Mouse (Mus musculus): Measurements from ENCODE around the gene Adgrl1.

DNA sequence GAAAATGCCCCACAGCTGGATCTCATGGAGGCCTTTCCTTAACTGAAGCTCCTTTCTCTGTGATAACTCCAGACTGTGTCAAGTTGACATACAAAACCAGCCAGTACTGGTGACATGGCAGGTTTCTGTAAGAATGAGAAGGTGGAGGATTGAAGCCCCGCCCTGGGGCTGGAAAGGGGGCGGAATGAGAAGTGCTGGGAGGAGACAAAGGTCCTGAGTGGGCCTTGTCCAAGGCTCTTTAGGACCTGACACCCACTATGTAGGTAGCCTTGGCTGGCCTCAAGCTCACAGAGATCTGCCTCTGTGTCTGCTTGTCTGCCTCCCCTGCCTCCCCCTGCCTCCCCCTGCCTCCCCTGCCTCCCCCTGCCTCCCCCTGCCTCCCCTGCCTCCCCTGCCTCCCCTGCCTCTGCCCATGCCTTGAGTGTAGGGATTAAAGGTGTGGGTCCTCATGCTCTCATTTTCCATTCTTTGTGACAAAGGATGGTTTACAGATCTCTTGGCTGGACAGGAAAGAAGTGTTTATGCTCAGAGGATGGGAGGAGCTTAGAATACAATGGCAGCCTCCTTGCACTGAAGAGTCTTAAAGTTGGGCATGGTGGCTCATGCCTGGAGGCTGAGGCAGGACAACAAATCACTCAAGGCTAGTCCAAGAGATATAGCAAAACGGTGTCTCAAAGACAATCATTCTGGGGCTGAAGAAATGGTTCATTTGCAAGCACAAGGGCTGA lies 46.4 kb upstream of the Adgrl1 start:
- no peak for TF ChIP-seq POLR2A (IDR thresholded peaks at IDR 0.05; ENCODE audit: control insufficient read depth, low read depth, low read length)
- TF ChIP-seq CTCF (IDR thresholded peaks at IDR 0.05; ENCODE audit: control insufficient read depth, insufficient read depth, insufficient replicate concordance, low read depth, low read length), result no peak
